Mouse (Mus musculus) bone marrow macrophage, adult 2 months (primary cell): ENCODE results near the gene Izumo2.

ENCODE experiments used
- CTCF ChIP-seq: IDR thresholded peaks from 2 replicates; pipeline ENCODE4 v1.5.1; 2012; ENCODE audit warnings: low read depth, mild to moderate bottlenecking, low read length, moderate library complexity
- POLR2A ChIP-seq: IDR thresholded peaks from 2 replicates; pipeline ENCODE4 v1.6.1; 2012; ENCODE audit warnings: mild to moderate bottlenecking, low read depth, low read length, borderline replicate concordance

GRCm38 (mm10) chr7:44697980-44698379, 10.6 kb upstream of the Izumo2 start:
- no peak for TF ChIP-seq CTCF
- no peak for TF ChIP-seq POLR2A
